ENCODE assay signal across 8 mouse cellular contexts in genomic region chrX:96130663-96131062, GRCm38 (mm10). TPM values are rescaled to one million over a fixed set of nuclear protein-coding genes. Genes with fewer than 3 reads are reported as not detected.
A peak's percentile ranks its signal among the peaks of the same experiment; 100 is the strongest.
DNase-seq lines count a peak whose midpoint lies in the region; ATAC-seq and TF ChIP-seq lines count a peak whose summit lies in the region.

No protein-coding gene starts in this region.

- peak overlapping the region; percentile 67 for H3K27ac ChIP-seq in heart, embryonic 11.5 days (ENCODE audit: low read depth, low read length)
- no peak overlapping the region for H3K27ac ChIP-seq in liver, embryonic 14.5 days

- peaks cover 17% of the 10 kb centered on the region for H3K4me1 ChIP-seq in heart, embryonic 11.5 days (ENCODE audit: control insufficient read depth, insufficient read depth, low read length)
- H3K4me1 ChIP-seq in liver, embryonic 14.5 days (replicated peaks; ENCODE audit: control insufficient read depth in 2 of 2, insufficient read depth in 2 of 2, low read length in 1 of 2): peaks cover 4 to 35% of the 10 kb centered on the region in 2 experiments; a peak in 3 of 4 replicates

- 58% methylated on average over 6 of the region's 6 CpGs for WGBS in heart, embryonic 11.5 days (ENCODE audit: insufficient replicate concordance)
- 23% methylated on average over 6 of the region's 6 CpGs for WGBS in liver, embryonic 14.5 days (ENCODE audit: insufficient replicate concordance)

- TF ChIP-seq CTCF in liver, embryonic 14.5 days (IDR thresholded peaks at IDR 0.05; ENCODE audit: low read depth): no peak

- 0 out of 2 replicates have a peak, but pooled peaks have one; percentile 65 for ATAC-seq in heart, embryonic 11.5 days (replicated peaks; ENCODE audit: insufficient number of reproducible peaks, low FRiP score, low TSS enrichment)
- ATAC-seq in liver, embryonic 14.5 days (ENCODE audit: insufficient read depth): peak; percentile 53; the same call in 1 of the 2 replicates

- no peak for TF ChIP-seq EP300 in liver, embryonic 14.5 days (IDR thresholded peaks at IDR 0.05; ENCODE audit: low read depth)

- no peak overlapping the region for H3K9ac ChIP-seq in heart, embryonic 11.5 days (ENCODE audit: low read depth, low read length)
- H3K9ac ChIP-seq in liver, embryonic 14.5 days (replicated peaks): no peak overlapping the region

- H3K36me3 ChIP-seq in heart, embryonic 11.5 days (ENCODE audit: control insufficient read depth, insufficient read depth, low read length): no peaks in the 10 kb centered on the region
- no peaks in the 10 kb centered on the region for H3K36me3 ChIP-seq in liver, embryonic 14.5 days (replicated peaks; ENCODE audit: control insufficient read depth, insufficient read depth, low read depth)

- H3K4me3 ChIP-seq in heart, embryonic 11.5 days (ENCODE audit: low read depth, low read length): no peak overlapping the region
- no peak overlapping the region for H3K4me3 ChIP-seq in liver, embryonic 14.5 days (ENCODE audit: insufficient read depth in 1 of 2, low read depth in 2 of 2, low read length in 2 of 2)

- peak; percentile 12 for DNase-seq in layer of hippocampus, adult 11-12 months (ENCODE audit: low spot score)
- no peak for DNase-seq in layer of hippocampus, adult 8-10 months (ENCODE audit: low spot score in 2 of 2)
- DNase-seq in liver, embryonic 14.5 days (ENCODE audit: low read depth in 3 of 3, low spot score in 3 of 3): no peak
- DNase-seq in spleen, postnatal 14 days (ENCODE audit: low spot score in 2 of 2): peak; percentile 8 to 20
- no peak for DNase-seq in embryo, embryonic 11 days
- no peak for DNase-seq in ovary, postnatal 10 days (ENCODE audit: low spot score)
- DNase-seq in frontal cortex, postnatal 36 days (ENCODE audit: low spot score in 2 of 2): no peak

- H3K9me3 ChIP-seq in heart, embryonic 11.5 days (replicated peaks; ENCODE audit: control insufficient read depth, low read length): no peaks in the 10 kb centered on the region
- H3K9me3 ChIP-seq in liver, embryonic 14.5 days (ENCODE audit: control insufficient read depth, low read length): no peaks in the 10 kb centered on the region

- H3K27me3 ChIP-seq in heart, embryonic 11.5 days (ENCODE audit: control insufficient read depth, insufficient read depth, low read length): no peaks in the 10 kb centered on the region
- no peaks in the 10 kb centered on the region for H3K27me3 ChIP-seq in liver, embryonic 14.5 days (ENCODE audit: control insufficient read depth, insufficient read depth, low read length)

- peak overlapping the region; percentile 42 for H3K4me2 ChIP-seq in heart, embryonic 11.5 days
- peak overlapping the region; percentile 27 for H3K4me2 ChIP-seq in liver, embryonic 14.5 days (ENCODE audit: low read depth)

RNA-seq across cellular contexts. Expression of gene Msn, which starts 34.8 kb away (rescaled TPM):
- 10 to 100 TPM; 20.7 to 56.0 (median 33.5) TPM for total RNA-seq in layer of hippocampus, adult 8-10 months (2022)
- polyA plus RNA-seq in heart, embryonic 11.5 days (2014; fragmentation: Nextera tagmentation; extraction: Ambion mirVana): 162 and 213 TPM in 2 replicates
- 25.1 and 32.4 TPM in 2 replicates for polyA plus RNA-seq in liver, embryonic 14.5 days (2012; rRNA removed)
- 53.0 and 53.3 TPM in 2 replicates for polyA plus RNA-seq in liver, embryonic 14.5 days (2014; fragmentation: Nextera tagmentation; extraction: Ambion mirVana)

Comparison
In these comparisons a context has a peak if more than half of its experiments do, and no peak if none do; other contexts are left out.
1. DNase-seq: peak in layer of hippocampus, adult 11-12 months (single experiment) and spleen, postnatal 14 days (2 of 2); none in layer of hippocampus, adult 8-10 months (0 of 2), liver, embryonic 14.5 days (0 of 3), embryo, embryonic 11 days (single experiment), ovary, postnatal 10 days (single experiment) and frontal cortex, postnatal 36 days (0 of 2).